Mouse (Mus musculus): Measurements from ENCODE around the gene Lgr5.

- no peak for TF ChIP-seq CTCF (IDR thresholded peaks at IDR 0.05; ENCODE audit: low read depth, low read length)
- TF ChIP-seq GATA1 (IDR thresholded peaks at IDR 0.05; ENCODE audit: borderline replicate concordance, low read length): no peak
- TF ChIP-seq TAL1 (conservative IDR thresholded peaks at IDR 0.05; ENCODE audit: low read depth, low read length): no peak
- TF ChIP-seq POLR2AphosphoS5 (IDR thresholded peaks at IDR 0.05; ENCODE audit: insufficient replicate concordance, low read depth, low read length): no peak
Observed at GRCm38 (mm10) chr10:115413496-115413895, 174.1 kb downstream of the Lgr5 start.
